Mouse (Mus musculus) kidney, adult 8-10 months (tissue): ENCODE results near the gene Snx20.

Source experiments
- DNase-seq, 2 experiments: peaks; one replicate each; pipeline ENCODE4 v3.0.0; 2022

Snx20 gene

GRCm38 (mm10) chr8:88635474-88636397, at the start of gene Snx20:
Snx20 (minus strand) TSS chr8:88636128.
- no peak for DNase-seq

DNA sequence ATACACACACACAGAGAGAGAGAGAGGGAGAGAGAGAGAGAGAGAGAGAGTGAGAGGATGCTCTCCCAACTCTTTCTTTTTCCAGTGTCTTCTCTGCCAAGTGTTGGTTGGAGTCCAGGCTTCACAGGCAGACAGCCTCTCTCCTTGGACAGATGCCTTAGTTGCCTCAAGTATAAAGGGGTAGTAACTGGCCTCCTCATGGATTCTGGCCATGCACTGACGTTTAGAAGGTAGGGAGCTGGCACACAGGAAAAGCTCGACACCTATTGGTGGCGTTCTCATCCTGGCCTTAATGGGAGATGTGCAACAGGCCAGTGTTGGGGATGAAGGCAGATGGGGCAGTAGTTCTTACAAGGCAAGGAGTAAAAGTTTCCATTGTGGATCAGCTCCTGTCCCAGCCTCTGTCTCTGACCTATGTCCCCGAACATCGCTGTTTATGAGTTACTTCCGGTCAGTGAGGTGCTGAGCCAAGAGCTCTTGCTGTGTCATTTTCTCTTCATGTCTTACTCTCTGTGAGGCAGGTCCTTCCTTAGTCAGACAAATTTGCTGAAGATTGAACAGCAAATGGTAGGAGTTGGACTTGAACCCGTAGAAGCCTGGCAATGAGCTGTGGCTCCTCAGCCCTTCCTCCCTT, 47.8 kb upstream of the Snx20 start:
- DNase-seq: no peak

DNA sequence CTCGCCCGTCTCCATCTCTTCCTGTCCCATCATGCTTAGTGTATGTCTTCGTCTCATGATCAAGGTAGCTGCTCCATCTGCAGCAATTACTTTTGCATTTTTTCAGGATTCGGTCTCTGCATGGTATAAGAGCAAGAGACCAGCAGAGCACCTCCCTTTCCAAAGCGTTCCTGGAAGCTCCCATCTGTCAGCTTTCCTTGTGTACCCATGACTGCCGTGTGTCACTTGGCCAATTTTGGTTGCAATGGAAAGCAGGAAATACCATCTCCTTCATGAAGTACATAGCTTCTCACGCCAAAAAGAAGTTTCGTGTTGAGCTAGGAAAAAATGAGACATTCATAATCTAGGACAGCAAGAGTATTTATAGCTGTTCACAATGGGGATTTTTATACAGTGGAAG, 45.1 kb upstream of the Snx20 start:
- no peak for DNase-seq

DNA sequence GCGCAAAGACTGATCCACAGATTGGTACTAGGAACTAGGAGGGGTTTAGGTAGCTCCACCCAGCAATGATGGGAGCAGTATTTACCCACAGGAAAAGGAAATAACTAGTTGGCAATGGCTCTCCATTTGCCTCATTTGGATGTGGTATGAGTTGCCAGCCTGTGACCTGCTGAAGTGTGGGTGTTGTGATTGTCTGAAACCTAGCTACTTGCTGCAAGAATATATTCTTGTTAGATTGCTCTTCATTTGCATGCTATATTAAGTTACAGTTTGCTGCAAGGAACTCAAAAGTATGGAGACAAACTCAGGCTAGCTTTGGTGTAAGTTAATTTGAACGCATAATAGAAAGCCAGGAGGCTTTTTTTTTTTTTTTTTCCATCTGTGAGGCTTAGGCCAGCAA, 44.6 kb upstream of the Snx20 start:
- no peak for DNase-seq

DNA sequence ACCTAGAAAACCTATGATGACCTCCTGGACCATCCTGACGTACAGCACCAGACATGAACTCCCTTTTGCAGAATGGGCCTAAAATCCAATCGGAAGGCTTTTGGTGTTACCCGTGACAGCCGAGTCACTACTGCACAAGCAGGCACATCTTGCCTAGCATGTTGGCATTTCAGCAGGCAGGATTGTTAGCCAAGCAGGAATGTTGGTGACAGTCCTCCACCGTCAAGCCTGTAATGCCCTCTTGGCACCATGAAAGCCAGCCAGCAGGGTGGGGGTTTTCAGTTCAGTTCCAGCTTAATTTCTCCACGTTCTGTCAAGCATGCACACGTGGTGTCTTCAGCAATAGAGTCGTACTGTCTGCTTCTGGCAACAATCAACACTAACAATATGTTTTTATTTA, 41.1 kb upstream of the Snx20 start:
- no peak for DNase-seq

GRCm38 (mm10) chr8:88675372-88676165, 39.6 kb upstream of the Snx20 start:
- no peak for DNase-seq

- no peak for DNase-seq
Observed at GRCm38 (mm10) chr8:88673859-88674258, 37.9 kb upstream of the Snx20 start.

GRCm38 (mm10) chr8:88671575-88671974, 35.6 kb upstream of the Snx20 start:
- no peak for DNase-seq

DNA sequence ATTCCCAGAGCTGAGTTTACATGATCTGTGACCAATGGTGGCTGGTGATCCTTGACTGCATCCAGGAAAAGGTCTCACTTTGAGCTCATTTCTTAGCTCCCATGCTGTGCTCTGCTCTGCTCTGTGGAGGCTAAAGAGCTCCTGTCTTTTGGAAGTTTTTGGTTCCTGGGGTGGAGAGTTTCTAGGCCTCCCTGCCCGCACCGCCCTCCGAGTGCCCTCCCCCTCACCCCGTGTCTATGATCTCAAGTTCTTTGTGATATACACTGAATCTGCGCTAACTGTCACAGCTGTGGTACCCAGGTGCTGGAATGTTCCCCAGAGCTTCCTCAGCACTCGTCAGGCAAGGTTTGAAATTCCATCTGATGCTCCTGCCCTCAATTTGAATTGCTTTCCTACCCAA, 34.9 kb upstream of the Snx20 start:
- no peak for DNase-seq

DNA sequence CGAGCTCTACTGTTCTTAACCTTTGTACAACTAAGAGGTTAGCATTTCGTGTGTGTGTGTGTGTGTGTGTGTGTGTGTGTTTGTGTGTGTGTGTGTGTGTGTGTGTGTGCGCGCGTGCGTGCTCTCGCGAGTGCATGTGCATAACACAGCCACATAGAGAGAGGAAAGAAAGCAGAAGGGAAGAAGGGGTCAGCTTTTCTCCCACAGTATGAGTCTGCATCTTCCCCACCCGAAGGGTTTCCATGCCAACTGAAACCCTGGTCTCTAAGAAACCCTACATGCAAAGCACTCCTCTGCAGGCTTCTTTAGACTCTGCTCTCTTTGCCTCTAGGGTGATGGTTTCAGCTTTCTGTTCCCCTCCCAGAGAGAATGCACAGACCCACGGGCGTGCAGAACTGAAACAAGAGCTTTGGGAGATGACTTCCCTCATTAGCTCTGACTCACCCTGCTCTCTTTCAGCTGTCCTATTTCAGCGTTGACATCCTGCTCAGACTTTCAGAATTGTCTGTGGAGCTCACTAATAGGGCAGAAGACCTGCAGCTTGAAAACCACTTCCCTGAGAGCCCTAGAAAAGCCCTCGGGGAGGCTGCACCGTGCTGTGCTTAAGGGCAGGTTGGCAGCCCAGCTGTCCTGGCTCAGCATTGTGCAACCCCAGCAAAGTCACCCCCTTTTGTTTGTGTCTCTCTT, 32.6 kb upstream of the Snx20 start:
- DNase-seq: no peak

- no peak for DNase-seq
Observed at GRCm38 (mm10) chr8:88666435-88666834, 30.5 kb upstream of the Snx20 start.

- peak; percentile 51 to 62 for DNase-seq
Observed at GRCm38 (mm10) chr8:88664947-88665346, 29.0 kb upstream of the Snx20 start.

- DNase-seq: peak; percentile 88 to 90
Observed at GRCm38 (mm10) chr8:88664121-88664520, 28.2 kb upstream of the Snx20 start.

- DNase-seq: no peak
Observed at GRCm38 (mm10) chr8:88662401-88662821, 26.5 kb upstream of the Snx20 start.

- DNase-seq: no peak
Observed at GRCm38 (mm10) chr8:88659873-88660272, 23.9 kb upstream of the Snx20 start.

- DNase-seq: no peak
Observed at GRCm38 (mm10) chr8:88655334-88655733, 19.4 kb upstream of the Snx20 start.

DNA sequence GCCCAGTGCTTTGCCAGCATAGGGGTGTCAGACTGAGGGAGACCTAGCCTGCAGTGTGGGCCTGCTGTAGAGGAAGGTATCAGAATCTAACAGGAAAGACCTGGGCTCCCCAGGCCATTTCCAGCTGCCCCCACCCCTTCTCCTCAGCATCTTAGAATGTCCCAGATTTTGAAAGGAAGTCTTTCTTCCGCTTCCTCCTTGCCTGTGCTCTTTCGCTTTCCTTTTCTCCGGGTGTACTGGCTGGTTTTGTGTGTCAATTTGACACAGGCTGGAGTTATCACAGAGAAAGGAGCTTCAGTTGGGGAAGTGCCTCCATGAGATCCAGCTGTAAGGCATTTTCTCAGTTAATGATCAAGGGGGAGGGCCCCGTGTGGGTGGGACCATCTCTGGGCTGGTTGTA, 15.2 kb upstream of the Snx20 start:
- DNase-seq: peak in 1 of 2 experiments; percentile 31

- no peak for DNase-seq
Observed at GRCm38 (mm10) chr8:88650016-88650708, 14.2 kb upstream of the Snx20 start.

- no peak for DNase-seq
Observed at GRCm38 (mm10) chr8:88648322-88648721, 12.4 kb upstream of the Snx20 start.

- DNase-seq: peak; percentile 90 to 95
Observed at GRCm38 (mm10) chr8:88646837-88647778, 11.2 kb upstream of the Snx20 start, which contains the start of gene Nod2. Nod2 (plus strand) TSS chr8:88647315.
